Mouse (Mus musculus) bone marrow, adult 2 months (tissue): ENCODE data around the gene Cyp21a1. TPM values are rescaled to one million over a fixed set of nuclear protein-coding genes. Genes with fewer than 3 reads are reported as not detected.
"Not testable (repeated sequence)": the region's sequence is repeated elsewhere in the genome, so short reads cannot be mapped to it uniquely, and the experiment has no call there.

Experiments used
- H3K27ac ChIP-seq: fragments of 200-500 bp; 2 replicates; pipeline ENCODE4 v1.5.1; 2012; ENCODE audit warnings: low read depth, mild to moderate bottlenecking, control low read depth, inconsistent platforms, low read length; ENCODE audit not compliant: control insufficient read depth, poor library complexity, insufficient read depth
- H3K4me1 ChIP-seq: fragments of 200-500 bp; 2 replicates; pipeline ENCODE4 v1.6.1; 2011; ENCODE audit warnings: low read length; ENCODE audit not compliant: control insufficient read depth, insufficient read depth
- H3K4me3 ChIP-seq: fragments of 200-500 bp; replicated peaks from 2 replicates; pipeline ENCODE3; 2011; ENCODE audit warnings: mild to moderate bottlenecking, low read depth, low read length, control low read depth; ENCODE audit not compliant: control insufficient read depth
- CTCF ChIP-seq: fragments of 200-500 bp; IDR thresholded peaks from 2 replicates; pipeline ENCODE4 v1.5.1; 2011; ENCODE audit warnings: low read length, control low read depth; ENCODE audit not compliant: control insufficient read depth, insufficient read depth
- POLR2A ChIP-seq: fragments of 200-500 bp; IDR thresholded peaks from 2 replicates; pipeline ENCODE4 v1.6.1; 2011; ENCODE audit warnings: low read depth, mild to moderate bottlenecking, control low read depth, low read length, borderline replicate concordance; ENCODE audit not compliant: control insufficient read depth
- WGBS: fragments of 180-500 bp; shearing (Covaris S2); methylation state at CpG from one replicate; pipeline ENCODE4 v1.1.7; 2018; 5-methylcytosine and 5-hydroxymethylcytosine counted together
- polyA plus RNA-seq: library from polyadenylated mRNA; stranded (reverse); fragments of >200 nt; gene quantifications from 2 replicates; pipeline ENCODE4 v1.2.4, GENCODE M21; 2011; ENCODE audit warnings: low replicate concordance; ENCODE audit not compliant: missing spikeins, insufficient read depth, insufficient read length

The Cyp21a1 gene
- polyA plus RNA-seq = not detected in 2 replicates

- H3K4me1 ChIP-seq, H3K27ac ChIP-seq, H3K4me3 ChIP-seq: not testable (repeated sequence)
- 77% methylated on average over 5 of the region's 6 CpGs for WGBS
Observed at GRCm38 (mm10) chr17:34804301-34804700, at the start of gene Cyp21a1. TSS of gene Cyp21a1 (minus strand) at chr17:34804561.

- TF ChIP-seq CTCF (no peak), POLR2A (no peak)
- Histone ChIP-seq H3K4me1 (no peaks in the 10 kb centered on the region; the same call in 1 of the 2 replicates), H3K27ac (no peak overlapping the region), H3K4me3 (no peak overlapping the region)
- WGBS = 86% methylated on average over 8 of the region's 8 CpGs
Observed at GRCm38 (mm10) chr17:34853511-34853910, 49.1 kb upstream of the Cyp21a1 start.

- under 1% methylated on average over 25 of the region's 25 CpGs for WGBS
- Histone ChIP-seq H3K27ac (peak overlapping the region; percentile 35; the same call in 1 of the 2 replicates), H3K4me1 (no peaks in the 10 kb centered on the region; the same call in 1 of the 2 replicates), H3K4me3 (peak overlapping the region; percentile 87)
- TF ChIP-seq POLR2A = no peak
Observed at GRCm38 (mm10) chr17:34850517-34851125, 46.3 kb upstream of the Cyp21a1 start.

- H3K4me3 ChIP-seq = peak within 1 kb of the TSS; percentile 87
- H3K27ac ChIP-seq = peak within 1 kb of the TSS; percentile 35
- 1% methylated on average over 65 of the region's 65 CpGs for WGBS
- TF ChIP-seq CTCF (no peak), POLR2A (peak; percentile 50; the same call in 1 of the 2 replicates)
- no peaks in the 10 kb centered on the region; the same call in 1 of the 2 replicates for H3K4me1 ChIP-seq
Observed at GRCm38 (mm10) chr17:34849722-34850516, 45.6 kb upstream of the Cyp21a1 start, which contains the start of the genes Skiv2l and Nelfe. TSS of gene Skiv2l (minus strand) at chr17:34850210. TSS of gene Nelfe (plus strand) at chr17:34850391.

- TF ChIP-seq CTCF (no peak), POLR2A (no peak)
- H3K4me1 ChIP-seq = no peaks in the 10 kb centered on the region; the same call in 1 of the 2 replicates
- no peak overlapping the region for H3K27ac ChIP-seq
- 87% methylated on average over 7 of the region's 7 CpGs for WGBS
- H3K4me3 ChIP-seq = no peak overlapping the region
Observed at GRCm38 (mm10) chr17:34847615-34848014, 43.3 kb upstream of the Cyp21a1 start.

GRCm38 (mm10) chr17:34847192-34847591 lies 42.8 kb upstream of the Cyp21a1 start:
- Histone ChIP-seq H3K27ac (no peak overlapping the region), H3K4me1 (no peaks in the 10 kb centered on the region; the same call in 1 of the 2 replicates), H3K4me3 (no peak overlapping the region)
- TF ChIP-seq CTCF (no peak), POLR2A (no peak)
- WGBS = 94% methylated on average over 6 of the region's 6 CpGs

- H3K4me1 ChIP-seq = no peaks in the 10 kb centered on the region
- TF ChIP-seq CTCF (no peak), POLR2A (no peak)
- WGBS = 91% methylated on average over 13 of the region's 13 CpGs
- no peak overlapping the region for H3K4me3 ChIP-seq
- no peak overlapping the region for H3K27ac ChIP-seq
Observed at GRCm38 (mm10) chr17:34844884-34845283, 40.5 kb upstream of the Cyp21a1 start.

GRCm38 (mm10) chr17:34840736-34841307 lies 36.5 kb upstream of the Cyp21a1 start:
- TF ChIP-seq CTCF (no peak), POLR2A (no peak)
- Histone ChIP-seq H3K4me1 (peaks cover 3% of the 10 kb centered on the region; the same call in 1 of the 2 replicates), H3K27ac (no peak overlapping the region), H3K4me3 (no peak overlapping the region)
- whole genome bisulfite sequencing = 81% methylated on average over 6 of the region's 6 CpGs
